In the genomic region with DNA sequence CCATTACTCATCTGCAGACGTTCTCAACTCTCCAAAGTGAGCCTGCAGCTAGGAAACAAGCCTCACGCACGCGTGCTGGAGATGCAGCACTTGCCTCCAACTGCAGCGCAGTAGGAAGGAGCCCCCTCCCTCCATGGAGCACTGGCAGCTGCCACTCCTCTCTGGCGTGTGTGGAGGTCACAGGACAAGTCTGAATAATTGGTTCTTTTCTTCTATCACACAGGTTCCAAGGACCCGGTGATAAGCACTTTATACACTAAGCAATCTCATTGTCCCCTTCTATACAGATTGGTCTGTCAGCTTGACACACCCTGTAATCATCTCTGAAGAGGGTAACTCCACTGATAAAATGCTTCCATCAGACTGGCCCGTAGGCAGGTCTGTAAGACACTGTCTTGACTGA, we compare ENCODE assay signal across 21 mouse cellular contexts. TPM values are rescaled to one million over a fixed set of nuclear protein-coding genes. Genes with fewer than 3 reads are reported as not detected.
DNase-seq lines count a peak whose midpoint lies in the region; ATAC-seq and TF ChIP-seq lines count a peak whose summit lies in the region.
"Had no signal": no experiment of that assay in that cellular context is flagged by ENCODE, and none has a peak within 500 bp of the region (broad histone marks: within the 10 kb centered on the region; RNA-seq: fewer than 3 reads in every experiment).

No protein-coding gene starts in this region.

- H3K9me3 ChIP-seq in intestine, embryonic 14.5 days (ENCODE audit: control insufficient read depth, low read length) = no peaks in the 10 kb centered on the region
- no peaks in the 10 kb centered on the region for H3K9me3 ChIP-seq in intestine, postnatal 0 days (ENCODE audit: control insufficient read depth)
- H3K9me3 ChIP-seq in liver, embryonic 14.5 days (ENCODE audit: control insufficient read depth, low read length) = no peaks in the 10 kb centered on the region
- H3K9me3 ChIP-seq in forebrain, embryonic 11.5 days (ENCODE audit: control insufficient read depth, low read length) = no peaks in the 10 kb centered on the region
- H3K9me3 ChIP-seq: hindbrain, embryonic 12.5 days had no signal

- H3K4me1 ChIP-seq in intestine, embryonic 14.5 days (replicated peaks; ENCODE audit: control insufficient read depth, insufficient read depth, low read length) = no peaks in the 10 kb centered on the region; the same call in 1 of the 2 replicates
- 0 out of 2 replicates have a peak, but pooled peaks cover 2% of the 10 kb centered on the region for H3K4me1 ChIP-seq in intestine, postnatal 0 days (replicated peaks; ENCODE audit: control insufficient read depth, insufficient read depth, low read length)
- no peaks in the 10 kb centered on the region; the same call in 1 of the 2 replicates for H3K4me1 ChIP-seq in testis, adult 2 months (ENCODE audit: control insufficient read depth, insufficient read depth, low read length)
- H3K4me1 ChIP-seq in liver, embryonic 14.5 days (replicated peaks; ENCODE audit: control insufficient read depth in 2 of 2, insufficient read depth in 2 of 2, low read length in 1 of 2) = peaks cover 0 to 8% of the 10 kb centered on the region in 2 experiments; a peak in 2 of 4 replicates
- H3K4me1 ChIP-seq in forebrain, embryonic 11.5 days (replicated peaks; ENCODE audit: control insufficient read depth, insufficient read depth, low read length) = peaks cover 1% of the 10 kb centered on the region; the same call in 1 of the 2 replicates
- H3K4me1 ChIP-seq: hindbrain, embryonic 12.5 days had no signal

- 0 out of 2 replicates have a peak, but pooled peaks have one; percentile 36 for ATAC-seq in intestine, embryonic 14.5 days (replicated peaks; ENCODE audit: low FRiP score, low TSS enrichment, low read depth)
- no peak for ATAC-seq in intestine, postnatal 0 days
- ATAC-seq in liver, embryonic 14.5 days (ENCODE audit: insufficient read depth) = peak; percentile 68
- ATAC-seq in forebrain, embryonic 11.5 days (replicated peaks; ENCODE audit: low FRiP score) = no peak
- ATAC-seq: Patski had no signal

- no peak overlapping the region for H3K27ac ChIP-seq in intestine, embryonic 14.5 days (ENCODE audit: low read depth)
- H3K27ac ChIP-seq in intestine, postnatal 0 days (ENCODE audit: low read depth, low read length) = no peak overlapping the region
- H3K27ac ChIP-seq in testis, adult 2 months (ENCODE audit: control insufficient read depth, insufficient read depth, low read depth, low read length) = no peak overlapping the region
- no peak overlapping the region for H3K27ac ChIP-seq in liver, embryonic 14.5 days
- no peak overlapping the region for H3K27ac ChIP-seq in forebrain, embryonic 11.5 days (ENCODE audit: low read depth, low read length)
- H3K27ac ChIP-seq: heart, adult 2 months; hindbrain, embryonic 12.5 days had no signal

- no peak overlapping the region for H3K4me2 ChIP-seq in intestine, embryonic 14.5 days (ENCODE audit: low read length)
- H3K4me2 ChIP-seq in intestine, postnatal 0 days (replicated peaks; ENCODE audit: low read depth) = no peak overlapping the region
- H3K4me2 ChIP-seq in liver, embryonic 14.5 days (ENCODE audit: low read depth) = no peak overlapping the region
- H3K4me2 ChIP-seq in forebrain, embryonic 11.5 days (ENCODE audit: low read depth, low read length, severe bottlenecking) = no peak overlapping the region
- H3K4me2 ChIP-seq: hindbrain, embryonic 12.5 days; lung, embryonic 14.5 days had no signal

- no peak for TF ChIP-seq CTCF in intestine, postnatal 0 days (IDR thresholded peaks at IDR 0.05; ENCODE audit: low read depth)
- TF ChIP-seq CTCF in testis, adult 2 months (IDR thresholded peaks at IDR 0.05; ENCODE audit: control insufficient read depth, insufficient read depth, insufficient replicate concordance, low read depth, low read length) = no peak
- no peak for TF ChIP-seq CTCF in liver, embryonic 14.5 days (IDR thresholded peaks at IDR 0.05; ENCODE audit: low read depth)

- TF ChIP-seq POLR2A in testis, adult 2 months (IDR thresholded peaks at IDR 0.05; ENCODE audit: control insufficient read depth, low read depth, low read length) = 0 out of 2 replicates have a peak, but pooled peaks have one; percentile 14

- H3K4me3 ChIP-seq in intestine, embryonic 14.5 days (ENCODE audit: low read depth, low read length) = no peak overlapping the region
- no peak overlapping the region for H3K4me3 ChIP-seq in intestine, postnatal 0 days (ENCODE audit: low read depth, low read length)
- H3K4me3 ChIP-seq in testis, adult 2 months (ENCODE audit: control insufficient read depth, low read depth, low read length) = no peak overlapping the region
- H3K4me3 ChIP-seq in liver, embryonic 14.5 days (ENCODE audit: insufficient read depth in 1 of 2, low read depth in 2 of 2, low read length in 2 of 2) = no peak overlapping the region
- no peak overlapping the region for H3K4me3 ChIP-seq in forebrain, embryonic 11.5 days (ENCODE audit: low read depth, low read length)
- H3K4me3 ChIP-seq: heart, adult 2 months; hindbrain, embryonic 12.5 days had no signal

- 62% methylated on average over 8 of the region's 8 CpGs for WGBS in intestine, embryonic 14.5 days
- WGBS in intestine, postnatal 0 days = 29% methylated on average over 8 of the region's 8 CpGs
- WGBS in liver, embryonic 14.5 days (ENCODE audit: insufficient replicate concordance) = 45% methylated on average over 8 of the region's 8 CpGs
- 69% methylated on average over 8 of the region's 8 CpGs for whole genome bisulfite sequencing in forebrain, embryonic 11.5 days

- DNase-seq in intestine, embryonic 14.5 days (ENCODE audit: low spot score) = no peak
- no peak for DNase-seq in testis, postnatal 10 days (ENCODE audit: low spot score)
- no peak for DNase-seq in liver, embryonic 14.5 days (ENCODE audit: low read depth in 3 of 3, low spot score in 3 of 3)
- no peak for DNase-seq in forebrain, embryonic 11.5 days (ENCODE audit: low spot score)
- DNase-seq in layer of hippocampus, postnatal 14 days (ENCODE audit: low spot score in 2 of 2) = no peak
- DNase-seq: cerebellum, adult 9-10 months; gastrocnemius, postnatal 14 days; heart, adult 2 months; kidney, adult 11 months; kidney, postnatal 10 days; lung, embryonic 14.5 days; lung, postnatal 4 days; thymus, postnatal 4 days had no signal

- peaks cover 7% of the 10 kb centered on the region; the same call in 1 of the 2 replicates for H3K36me3 ChIP-seq in intestine, embryonic 14.5 days (ENCODE audit: control insufficient read depth, insufficient read depth, low read length)
- peaks cover 6% of the 10 kb centered on the region; the same call in 1 of the 2 replicates for H3K36me3 ChIP-seq in intestine, postnatal 0 days (ENCODE audit: control insufficient read depth, insufficient read depth)
- no peaks in the 10 kb centered on the region; the same call in 1 of the 2 replicates for H3K36me3 ChIP-seq in testis, adult 2 months (ENCODE audit: control insufficient read depth, insufficient read depth, low read length)
- H3K36me3 ChIP-seq in liver, embryonic 14.5 days (replicated peaks; ENCODE audit: control insufficient read depth, insufficient read depth, low read depth) = no peaks in the 10 kb centered on the region
- H3K36me3 ChIP-seq in forebrain, embryonic 11.5 days (ENCODE audit: control insufficient read depth, insufficient read depth, low read length) = no peaks in the 10 kb centered on the region

- no peaks in the 10 kb centered on the region for H3K27me3 ChIP-seq in intestine, embryonic 14.5 days (replicated peaks; ENCODE audit: control insufficient read depth, insufficient read depth, low read length)
- no peaks in the 10 kb centered on the region for H3K27me3 ChIP-seq in intestine, postnatal 0 days (replicated peaks; ENCODE audit: control insufficient read depth, insufficient read depth, low read length)
- H3K27me3 ChIP-seq in testis, adult 2 months (ENCODE audit: control insufficient read depth, insufficient read depth, low read length) = no peaks in the 10 kb centered on the region
- no peaks in the 10 kb centered on the region for H3K27me3 ChIP-seq in liver, embryonic 14.5 days (ENCODE audit: control insufficient read depth, insufficient read depth, low read length)
- H3K27me3 ChIP-seq in forebrain, embryonic 11.5 days (ENCODE audit: control insufficient read depth, insufficient read depth, low read length) = no peaks in the 10 kb centered on the region
- H3K27me3 ChIP-seq: hindbrain, embryonic 12.5 days; Patski had no signal

- TF ChIP-seq EP300 in liver, embryonic 14.5 days (IDR thresholded peaks at IDR 0.05; ENCODE audit: low read depth) = peak; percentile 37; the same call in 1 of the 2 replicates

- H3K9ac ChIP-seq in intestine, embryonic 14.5 days (ENCODE audit: low read length) = no peak overlapping the region
- no peak overlapping the region for H3K9ac ChIP-seq in intestine, postnatal 0 days (ENCODE audit: low read depth, low read length)
- no peak overlapping the region for H3K9ac ChIP-seq in liver, embryonic 14.5 days (replicated peaks)
- H3K9ac ChIP-seq in forebrain, embryonic 11.5 days (ENCODE audit: low read length) = no peak overlapping the region
- H3K9ac ChIP-seq: hindbrain, embryonic 12.5 days; lung, embryonic 14.5 days had no signal

RNA-seq across cellular contexts. Expression of gene Arf3, which starts 10.0 kb away (rescaled TPM):
- 34.6 and 37.1 TPM in 2 replicates for polyA plus RNA-seq in intestine, embryonic 14.5 days (2014; fragmentation: Nextera tagmentation; extraction: Ambion mirVana)
- polyA plus RNA-seq in intestine, postnatal 0 days (2015; fragmentation: Nextera tagmentation; extraction: Ambion mirVana) = 31.8 and 35.3 TPM in 2 replicates
- polyA plus RNA-seq in testis, adult 2 months (2012; rRNA removed) = 60.1 and 80.4 TPM in 2 replicates
- polyA plus RNA-seq in liver, embryonic 14.5 days (2012; rRNA removed) = 16.4 and 18.1 TPM in 2 replicates
- polyA plus RNA-seq in liver, embryonic 14.5 days (2014; fragmentation: Nextera tagmentation; extraction: Ambion mirVana) = 6.6 and 7.9 TPM in 2 replicates
- polyA plus RNA-seq in forebrain, embryonic 11.5 days (2014; fragmentation: Nextera tagmentation; extraction: Ambion mirVana) = 38.1 and 41.4 TPM in 2 replicates
- total RNA-seq in layer of hippocampus, postnatal 14 days (2021) = 100 to 1,000 TPM; 791 to 794 TPM

RNA-seq across cellular contexts. Expression of gene Wnt10b, which starts 24.9 kb away (rescaled TPM):
- 0.12 TPM in 1 of 2 replicates, not detected in the other for polyA plus RNA-seq in intestine, embryonic 14.5 days (2014; fragmentation: Nextera tagmentation; extraction: Ambion mirVana)
- polyA plus RNA-seq in intestine, postnatal 0 days (2015; fragmentation: Nextera tagmentation; extraction: Ambion mirVana) = 0.08 TPM in 1 of 2 replicates, not detected in the other
- polyA plus RNA-seq in testis, adult 2 months (2012; rRNA removed) = 0.47 and 0.67 TPM in 2 replicates
- 0.03 TPM in 2 replicates for polyA plus RNA-seq in liver, embryonic 14.5 days (2012; rRNA removed)
- not detected in 2 replicates for polyA plus RNA-seq in liver, embryonic 14.5 days (2014; fragmentation: Nextera tagmentation; extraction: Ambion mirVana)
- 0.41 and 0.43 TPM in 2 replicates for polyA plus RNA-seq in forebrain, embryonic 11.5 days (2014; fragmentation: Nextera tagmentation; extraction: Ambion mirVana)
- total RNA-seq in layer of hippocampus, postnatal 14 days (2021) = under 1 TPM; 0.41 to 0.48 TPM
- polyA plus RNA-seq: lung, embryonic 14.5 days; midbrain, postnatal 0 days; Patski had no signal

RNA-seq across cellular contexts. Expression of gene Fkbp11, which starts 25.0 kb away (rescaled TPM):
- polyA plus RNA-seq in intestine, embryonic 14.5 days (2014; fragmentation: Nextera tagmentation; extraction: Ambion mirVana) = 47.9 and 53.1 TPM in 2 replicates
- polyA plus RNA-seq in intestine, postnatal 0 days (2015; fragmentation: Nextera tagmentation; extraction: Ambion mirVana) = 30.9 and 32.4 TPM in 2 replicates
- 1.0 and 1.4 TPM in 2 replicates for polyA plus RNA-seq in testis, adult 2 months (2012; rRNA removed)
- polyA plus RNA-seq in liver, embryonic 14.5 days (2012; rRNA removed) = 61.1 and 70.1 TPM in 2 replicates
- polyA plus RNA-seq in liver, embryonic 14.5 days (2014; fragmentation: Nextera tagmentation; extraction: Ambion mirVana) = 119 and 123 TPM in 2 replicates
- polyA plus RNA-seq in forebrain, embryonic 11.5 days (2014; fragmentation: Nextera tagmentation; extraction: Ambion mirVana) = 6.1 and 6.7 TPM in 2 replicates
- total RNA-seq in layer of hippocampus, postnatal 14 days (2021) = 1 to 10 TPM; 1.3 to 2.7 TPM

RNA-seq across cellular contexts. Expression of gene Wnt1, which starts 36.6 kb away (rescaled TPM):
- polyA plus RNA-seq in intestine, embryonic 14.5 days (2014; fragmentation: Nextera tagmentation; extraction: Ambion mirVana) = not detected in 2 replicates
- polyA plus RNA-seq in intestine, postnatal 0 days (2015; fragmentation: Nextera tagmentation; extraction: Ambion mirVana) = not detected in 2 replicates
- polyA plus RNA-seq in testis, adult 2 months (2012; rRNA removed) = 3.5 and 4.0 TPM in 2 replicates
- not detected in 2 replicates for polyA plus RNA-seq in liver, embryonic 14.5 days (2012; rRNA removed)
- polyA plus RNA-seq in liver, embryonic 14.5 days (2014; fragmentation: Nextera tagmentation; extraction: Ambion mirVana) = not detected in 2 replicates
- polyA plus RNA-seq in forebrain, embryonic 11.5 days (2014; fragmentation: Nextera tagmentation; extraction: Ambion mirVana) = 0.47 and 0.68 TPM in 2 replicates
- not detected for total RNA-seq in layer of hippocampus, postnatal 14 days (2021)
- total RNA-seq: heart, adult 2 months; layer of hippocampus, adult 8-10 months had no signal
- polyA plus RNA-seq: heart, adult 2 months; heart, postnatal 0 days; limb, embryonic 11.5 days; lung, embryonic 14.5 days; Patski had no signal

RNA-seq across cellular contexts. Expression of gene Ccdc65, which starts 45.0 kb away (rescaled TPM):
- 0.57 and 1.6 TPM in 2 replicates for polyA plus RNA-seq in intestine, embryonic 14.5 days (2014; fragmentation: Nextera tagmentation; extraction: Ambion mirVana)
- 0.27 and 0.38 TPM in 2 replicates for polyA plus RNA-seq in intestine, postnatal 0 days (2015; fragmentation: Nextera tagmentation; extraction: Ambion mirVana)
- polyA plus RNA-seq in testis, adult 2 months (2012; rRNA removed) = 158 and 181 TPM in 2 replicates
- polyA plus RNA-seq in liver, embryonic 14.5 days (2012; rRNA removed) = 0.01 TPM in 1 of 2 replicates, not detected in the other
- polyA plus RNA-seq in liver, embryonic 14.5 days (2014; fragmentation: Nextera tagmentation; extraction: Ambion mirVana) = not detected in 2 replicates
- polyA plus RNA-seq in forebrain, embryonic 11.5 days (2014; fragmentation: Nextera tagmentation; extraction: Ambion mirVana) = 0.92 and 1.3 TPM in 2 replicates
- 10 to 100 TPM in 1 of 2 experiments, 1 to 10 TPM in 1; 8.9 to 10.1 TPM for total RNA-seq in layer of hippocampus, postnatal 14 days (2021)
- total RNA-seq: gastrocnemius, postnatal 14 days had no signal

Comparison
In these comparisons a context has a peak if more than half of its experiments do, and no peak if none do; other contexts are left out.
1. ATAC-seq: peak in intestine, embryonic 14.5 days (single experiment) and liver, embryonic 14.5 days (single experiment); none in intestine, postnatal 0 days (single experiment) and forebrain, embryonic 11.5 days (single experiment).